Mouse (Mus musculus): ENCODE measurements around the gene Ccdc30. TPM values are rescaled to one million over a fixed set of nuclear protein-coding genes. Genes with fewer than 3 reads are reported as not detected.

Ccdc30 gene
- polyA plus RNA-seq, 2 experiments = 2.5 to 5.8 TPM

DNA sequence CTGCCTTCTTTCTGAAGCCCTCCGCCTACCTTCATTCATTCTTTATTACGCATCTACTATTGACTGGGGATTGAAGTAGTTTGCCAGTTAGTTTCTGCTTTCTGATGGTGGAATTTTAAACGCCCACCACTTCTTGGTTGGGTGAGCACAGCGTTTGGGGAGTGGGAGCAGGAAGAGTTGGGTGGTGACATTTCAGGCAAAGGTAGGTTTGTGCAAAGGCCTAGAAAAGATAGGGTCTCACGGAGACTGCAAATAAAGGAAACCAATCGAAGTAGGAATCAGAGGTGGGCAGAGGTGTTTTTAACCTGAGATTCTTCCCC is 120.2 kb downstream of the Ccdc30 start:
- Histone ChIP-seq H3K9ac (ENCODE audit: low read depth, low read length, severe bottlenecking) (peak overlapping the region; percentile 87), H3K27ac (replicated peaks; ENCODE audit: low read depth, low read length) (peak overlapping the region; percentile 86), H3K4me2 (replicated peaks; ENCODE audit: low read depth, low read length, severe bottlenecking) (peak overlapping the region; percentile 59), H3K4me1 (ENCODE audit: control insufficient read depth, insufficient read depth, low read length) (peaks cover 14% of the 10 kb centered on the region), H3K9me3 (ENCODE audit: control insufficient read depth, low read length) (no peaks in the 10 kb centered on the region), H3K36me3 (ENCODE audit: control insufficient read depth, insufficient read depth, low read length) (peaks cover 12% of the 10 kb centered on the region), H3K4me3 (replicated peaks; ENCODE audit: low read length) (peak overlapping the region; percentile 84), H3K27me3 (ENCODE audit: control insufficient read depth, insufficient read depth, low read length) (no peaks in the 10 kb centered on the region)
- ATAC-seq (ENCODE audit: low FRiP score, low read depth) (no peak), DNase-seq (ENCODE audit: low spot score) (no peak)
- 7% methylated on average over 6 of the region's 6 CpGs for WGBS
- TF ChIP-seq POLR2A (IDR thresholded peaks at IDR 0.05; ENCODE audit: borderline replicate concordance, extremely low read depth, insufficient read depth, insufficient read length) = no peak

- peak within 1 kb of the TSS; percentile 86 for H3K27ac ChIP-seq (replicated peaks; ENCODE audit: low read depth, low read length)
- H3K4me2 ChIP-seq (replicated peaks; ENCODE audit: low read depth, low read length, severe bottlenecking) = peak within 1 kb of the TSS; percentile 71
- DNase-seq (ENCODE audit: low spot score) = peak; percentile 99
- H3K4me3 ChIP-seq (replicated peaks; ENCODE audit: low read length) = peak within 1 kb of the TSS; percentile 84
- no peaks in the 10 kb centered on the region for H3K27me3 ChIP-seq (ENCODE audit: control insufficient read depth, insufficient read depth, low read length)
- TF ChIP-seq POLR2A (IDR thresholded peaks at IDR 0.05; ENCODE audit: borderline replicate concordance, extremely low read depth, insufficient read depth, insufficient read length) = peak; percentile 89; the same call in 1 of the 2 replicates
- H3K9ac ChIP-seq (ENCODE audit: low read depth, low read length, severe bottlenecking) = peak within 1 kb of the TSS; percentile 87
- H3K9me3 ChIP-seq (ENCODE audit: control insufficient read depth, low read length) = no peaks in the 10 kb centered on the region
- under 1% methylated on average over 45 of the region's 61 CpGs for WGBS
- ATAC-seq (ENCODE audit: low FRiP score, low read depth) = peak; percentile 99
- H3K4me1 ChIP-seq (ENCODE audit: control insufficient read depth, insufficient read depth, low read length) = peaks cover 14% of the 10 kb centered on the region
- peaks cover 12% of the 10 kb centered on the region for H3K36me3 ChIP-seq (ENCODE audit: control insufficient read depth, insufficient read depth, low read length)
These were observed 120.7 kb downstream of the Ccdc30 start, which contains the start of gene Ybx1 for GRCm38 (mm10) chr4:119294415-119295133. Gene Ybx1 (minus strand): TSS chr4:119294604.

- H3K4me2 ChIP-seq (replicated peaks; ENCODE audit: low read depth, low read length, severe bottlenecking) = peak overlapping the region; percentile 71
- H3K9me3 ChIP-seq (ENCODE audit: control insufficient read depth, low read length) = no peaks in the 10 kb centered on the region
- H3K36me3 ChIP-seq (ENCODE audit: control insufficient read depth, insufficient read depth, low read length) = peaks cover 17% of the 10 kb centered on the region
- peaks cover 14% of the 10 kb centered on the region for H3K4me1 ChIP-seq (ENCODE audit: control insufficient read depth, insufficient read depth, low read length)
- 0% methylated on average over 50 of the region's 80 CpGs for WGBS
- H3K27ac ChIP-seq (replicated peaks; ENCODE audit: low read depth, low read length) = peak overlapping the region; percentile 79
- DNase-seq (ENCODE audit: low spot score) = peak; percentile 3
- no peaks in the 10 kb centered on the region for H3K27me3 ChIP-seq (ENCODE audit: control insufficient read depth, insufficient read depth, low read length)
- peak overlapping the region; percentile 87 for H3K9ac ChIP-seq (ENCODE audit: low read depth, low read length, severe bottlenecking)
- no peak for TF ChIP-seq POLR2A (IDR thresholded peaks at IDR 0.05; ENCODE audit: borderline replicate concordance, extremely low read depth, insufficient read depth, insufficient read length)
- peak; percentile 16 for ATAC-seq (ENCODE audit: low FRiP score, low read depth)
- H3K4me3 ChIP-seq (replicated peaks; ENCODE audit: low read length) = peak overlapping the region; percentile 84
These were observed 121.6 kb downstream of the Ccdc30 start for GRCm38 (mm10) chr4:119293574-119294258.

- peak overlapping the region; percentile 3; the same call in 1 of the 2 replicates for H3K27ac ChIP-seq (replicated peaks; ENCODE audit: low read depth, low read length)
- WGBS = 1% methylated on average over 24 of the region's 24 CpGs
- ATAC-seq (ENCODE audit: low FRiP score, low read depth) = no peak
These were observed 122.3 kb downstream of the Ccdc30 start for GRCm38 (mm10) chr4:119292771-119293573.

GRCm38 (mm10) chr4:119291921-119292320 is 123.4 kb downstream of the Ccdc30 start:
- H3K4me3 ChIP-seq (replicated peaks; ENCODE audit: low read length) = peak overlapping the region; percentile 84
- H3K36me3 ChIP-seq (ENCODE audit: control insufficient read depth, insufficient read depth, low read length) = peaks cover 25% of the 10 kb centered on the region
- H3K9ac ChIP-seq (ENCODE audit: low read depth, low read length, severe bottlenecking) = peak overlapping the region; percentile 87
- H3K9me3 ChIP-seq (ENCODE audit: control insufficient read depth, low read length) = no peaks in the 10 kb centered on the region
- peak overlapping the region; percentile 71 for H3K4me2 ChIP-seq (replicated peaks; ENCODE audit: low read depth, low read length, severe bottlenecking)
- no peaks in the 10 kb centered on the region for H3K27me3 ChIP-seq (ENCODE audit: control insufficient read depth, insufficient read depth, low read length)
- DNase-seq (ENCODE audit: low spot score) (no peak), ATAC-seq (ENCODE audit: low FRiP score, low read depth) (no peak)
- H3K4me1 ChIP-seq (ENCODE audit: control insufficient read depth, insufficient read depth, low read length) = peaks cover 14% of the 10 kb centered on the region
- H3K27ac ChIP-seq (replicated peaks; ENCODE audit: low read depth, low read length) = no peak overlapping the region
- WGBS = 83% methylated on average over 1 of the region's 1 CpGs
- TF ChIP-seq POLR2A (IDR thresholded peaks at IDR 0.05; ENCODE audit: borderline replicate concordance, extremely low read depth, insufficient read depth, insufficient read length) = no peak

More at GRCm38 (mm10) chr4:119292771-119293573, 122.3 kb downstream of the Ccdc30 start:
- DNase-seq (ENCODE audit: low spot score) = peak; percentile 81
- Histone ChIP-seq H3K36me3 (ENCODE audit: control insufficient read depth, insufficient read depth, low read length) (peaks cover 17% of the 10 kb centered on the region), H3K4me2 (replicated peaks; ENCODE audit: low read depth, low read length, severe bottlenecking) (peak overlapping the region; percentile 71), H3K4me1 (ENCODE audit: control insufficient read depth, insufficient read depth, low read length) (peaks cover 14% of the 10 kb centered on the region), H3K27me3 (ENCODE audit: control insufficient read depth, insufficient read depth, low read length) (no peaks in the 10 kb centered on the region), H3K9me3 (ENCODE audit: control insufficient read depth, low read length) (no peaks in the 10 kb centered on the region), H3K4me3 (replicated peaks; ENCODE audit: low read length) (peak overlapping the region; percentile 84), H3K9ac (ENCODE audit: low read depth, low read length, severe bottlenecking) (peak overlapping the region; percentile 87)
- TF ChIP-seq POLR2A (IDR thresholded peaks at IDR 0.05; ENCODE audit: borderline replicate concordance, extremely low read depth, insufficient read depth, insufficient read length) = no peak

Data from limb, embryonic 14.5 days (tissue).